Mouse (Mus musculus) forebrain, embryonic 15.5 days (tissue): ENCODE results near the gene Sarm1. TPM values are rescaled to one million over a fixed set of nuclear protein-coding genes. Genes with fewer than 3 reads are reported as not detected.

Experiments used
- ATAC-seq: fragments of 200-750 bp; cut with Nextera tagmentation; replicated peaks from 2 replicates; pipeline ENCODE4 v1.8.0; 2017; ENCODE audit warnings: mild to moderate bottlenecking, moderate TSS enrichment, moderate library complexity
- H3K27ac ChIP-seq: fragments of 300-500 bp; sonication (generic); replicated peaks from 2 replicates; pipeline ENCODE4 v1.5.1; 2015; ENCODE audit warnings: mild to moderate bottlenecking, inconsistent platforms
- H3K27me3 ChIP-seq: fragments of 300-500 bp; sonication (generic); 2 replicates; pipeline ENCODE4 v1.6.1; 2015; ENCODE audit warnings: inconsistent platforms
- H3K36me3 ChIP-seq: fragments of 300-500 bp; sonication (generic); 2 replicates; pipeline ENCODE4 v1.6.1; 2015; ENCODE audit warnings: mild to moderate bottlenecking, inconsistent platforms
- H3K4me1 ChIP-seq: fragments of 300-500 bp; sonication (generic); 2 replicates; pipeline ENCODE4 v1.6.1; 2015; ENCODE audit warnings: inconsistent platforms
- H3K4me2 ChIP-seq: fragments of 300-500 bp; sonication (generic); replicated peaks from 2 replicates; pipeline ENCODE4 v1.6.1; 2015; ENCODE audit warnings: mild to moderate bottlenecking, inconsistent platforms
- H3K4me3 ChIP-seq: fragments of 300-500 bp; sonication (generic); 2 replicates; pipeline ENCODE4 v1.5.1; 2015; ENCODE audit warnings: mild to moderate bottlenecking, inconsistent platforms
- H3K9ac ChIP-seq: fragments of 300-500 bp; sonication (generic); replicated peaks from 2 replicates; pipeline ENCODE4 v1.6.1; 2015; ENCODE audit warnings: mild to moderate bottlenecking, inconsistent platforms
- H3K9me3 ChIP-seq: fragments of 300-500 bp; sonication (generic); 2 replicates; pipeline ENCODE4 v1.6.1; 2016; ENCODE audit warnings: inconsistent platforms
- WGBS: fragments of 180-500 bp; shearing (Covaris S2); methylation state at CpG from one replicate; pipeline ENCODE4 v1.1.7; 2015; ENCODE audit warnings: mixed read lengths; 5-methylcytosine and 5-hydroxymethylcytosine counted together
- polyA plus RNA-seq: library from polyadenylated mRNA; unstranded; fragments of >200 nt; fragmentation: Nextera tagmentation; extraction: Ambion mirVana; gene quantifications from 2 replicates; pipeline ENCODE4 v1.2.1, GENCODE M21; 2015

Sarm1 gene
- polyA plus RNA-seq, 1 experiment from 2014 or later, result 48.3 TPM

DNA sequence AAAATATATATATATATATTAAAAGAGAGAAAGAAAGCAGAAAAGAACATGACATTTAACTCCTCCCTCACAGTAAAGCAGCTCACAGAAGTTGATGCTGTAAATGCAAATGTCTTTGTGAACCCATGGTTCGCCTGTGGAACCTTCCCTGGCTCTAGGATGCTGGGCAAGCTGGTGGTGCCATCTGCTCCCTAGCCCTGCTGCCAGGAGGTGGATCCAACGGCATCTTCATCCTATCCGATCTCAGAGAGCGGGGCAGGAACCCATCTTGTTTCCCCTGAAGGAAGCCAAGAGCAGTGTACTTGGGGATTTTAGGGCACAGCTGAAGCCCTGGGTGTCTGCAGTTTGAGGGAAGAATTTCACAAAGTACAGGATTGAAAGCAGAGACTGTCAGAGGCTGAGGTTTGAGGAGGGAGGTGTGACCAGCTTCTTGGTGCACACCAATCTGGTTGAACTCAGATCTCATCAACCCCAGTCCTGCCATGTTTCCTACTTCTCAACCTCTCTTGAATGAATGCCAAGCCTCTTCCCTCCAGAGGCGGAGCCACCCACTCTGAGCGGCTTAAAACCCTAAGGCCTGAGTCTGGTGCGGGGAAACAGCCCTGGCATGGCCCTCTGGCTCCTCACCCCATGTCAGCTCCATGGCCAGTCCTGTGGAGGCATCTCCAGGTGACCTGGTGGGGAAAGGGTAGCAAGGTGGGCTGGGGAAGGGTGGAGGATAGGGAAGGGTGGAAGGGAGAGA, 5.5 kb upstream of the Sarm1 start, which contains the start of gene Sebox:
TSS of gene Sebox (plus strand) at position 539 of the 742 bp plus-strand sequence.
- Histone ChIP-seq H3K27me3 (no peaks in the 10 kb centered on the region), H3K36me3 (peaks cover 17% of the 10 kb centered on the region), H3K4me1 (peaks cover 13% of the 10 kb centered on the region), H3K9me3 (no peaks in the 10 kb centered on the region), H3K4me3 (no peak within 1 kb of the TSS), H3K27ac (peak within 1 kb of the TSS; percentile 60; the same call in 1 of the 2 replicates), H3K4me2 (no peak within 1 kb of the TSS), H3K9ac (no peak within 1 kb of the TSS)
- no peak; the same call in 1 of the 2 replicates for ATAC-seq
- 56% methylated on average over 7 of the region's 7 CpGs for WGBS

DNA sequence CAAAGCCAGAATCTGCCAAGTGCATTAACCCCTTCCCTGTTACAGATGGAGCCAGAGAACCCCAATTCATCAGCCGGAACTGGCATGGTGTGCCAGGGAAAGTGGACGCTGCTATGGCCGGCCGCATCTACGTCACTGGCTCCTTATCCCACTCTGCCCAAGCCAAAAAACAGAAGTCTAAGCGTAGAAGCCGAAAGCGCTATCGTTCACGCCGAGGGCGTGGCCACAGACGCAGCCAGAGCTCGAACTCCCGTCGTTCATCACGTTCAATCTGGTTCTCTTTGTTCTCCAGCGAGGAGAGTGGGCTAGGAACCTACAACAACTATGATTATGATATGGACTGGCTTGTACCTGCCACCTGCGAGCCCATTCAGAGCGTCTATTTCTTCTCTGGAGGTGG, 4.0 kb upstream of the Sarm1 start:
- Histone ChIP-seq H3K4me1 (peaks cover 18% of the 10 kb centered on the region), H3K9ac (no peak overlapping the region), H3K27me3 (no peaks in the 10 kb centered on the region), H3K9me3 (no peaks in the 10 kb centered on the region), H3K27ac (no peak overlapping the region), H3K4me3 (no peak overlapping the region), H3K4me2 (no peak overlapping the region), H3K36me3 (peaks cover 3% of the 10 kb centered on the region; the same call in 1 of the 2 replicates)
- ATAC-seq, result no peak
- 79% methylated on average over 20 of the region's 20 CpGs for WGBS

DNA sequence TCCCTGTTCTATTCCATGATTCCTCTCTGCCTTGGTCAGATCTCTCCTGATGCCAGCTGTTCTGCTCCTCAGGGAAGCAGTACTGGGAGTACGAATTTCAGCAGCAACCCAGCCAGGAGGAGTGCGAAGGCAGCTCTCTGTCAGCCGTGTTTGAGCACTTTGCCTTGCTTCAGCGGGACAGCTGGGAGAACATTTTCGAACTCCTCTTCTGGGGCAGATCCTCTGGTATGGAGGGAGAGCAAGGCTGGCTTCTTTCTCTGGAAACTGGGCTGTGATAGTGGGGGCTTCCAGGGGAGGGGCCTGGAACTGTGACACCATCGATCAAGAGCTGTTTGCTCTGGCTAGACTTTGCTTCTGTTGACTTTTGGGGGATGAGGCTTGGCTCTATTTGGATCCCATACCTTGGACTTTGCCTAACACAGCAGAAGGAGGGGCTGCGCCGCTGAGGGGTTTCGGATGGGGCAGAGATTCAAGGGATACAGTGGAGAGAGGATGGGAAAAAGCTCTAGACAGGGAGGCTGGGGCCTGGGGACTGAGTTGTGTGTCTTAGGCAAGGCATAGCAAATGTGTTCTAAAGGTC, 3.2 kb upstream of the Sarm1 start:
- H3K4me3 ChIP-seq, result no peak overlapping the region
- no peak for ATAC-seq
- H3K36me3 ChIP-seq, result no peaks in the 10 kb centered on the region
- H3K9ac ChIP-seq, result no peak overlapping the region
- H3K27me3 ChIP-seq, result no peaks in the 10 kb centered on the region
- WGBS, result 85% methylated on average over 9 of the region's 9 CpGs
- H3K9me3 ChIP-seq, result no peaks in the 10 kb centered on the region
- H3K27ac ChIP-seq, result no peak overlapping the region
- H3K4me2 ChIP-seq, result no peak overlapping the region
- peaks cover 26% of the 10 kb centered on the region for H3K4me1 ChIP-seq

DNA sequence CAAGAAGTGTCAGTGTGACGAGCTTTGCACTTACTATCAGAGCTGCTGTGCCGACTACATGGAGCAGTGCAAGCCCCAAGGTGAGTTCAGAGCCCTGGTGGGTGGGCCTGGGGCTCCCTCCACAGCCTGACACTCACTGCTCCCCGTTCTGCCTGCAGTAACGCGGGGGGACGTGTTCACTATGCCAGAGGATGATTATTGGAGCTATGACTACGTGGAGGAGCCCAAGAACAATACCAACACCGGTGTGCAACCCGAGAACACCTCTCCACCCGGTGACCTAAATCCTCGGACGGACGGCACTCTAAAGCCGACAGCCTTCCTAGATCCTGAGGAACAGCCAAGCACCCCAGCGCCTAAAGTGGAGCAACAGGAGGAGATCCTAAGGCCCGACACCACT, 2.0 kb upstream of the Sarm1 start:
- no peaks in the 10 kb centered on the region for H3K27me3 ChIP-seq
- H3K4me3 ChIP-seq, result peak overlapping the region; percentile 6; the same call in 1 of the 2 replicates
- peaks cover 38% of the 10 kb centered on the region for H3K4me1 ChIP-seq
- H3K4me2 ChIP-seq, result no peak overlapping the region
- H3K9me3 ChIP-seq, result no peaks in the 10 kb centered on the region
- 52% methylated on average over 16 of the region's 16 CpGs for WGBS
- ATAC-seq, result no peak
- H3K9ac ChIP-seq, result no peak overlapping the region
- H3K36me3 ChIP-seq, result no peaks in the 10 kb centered on the region
- H3K27ac ChIP-seq, result no peak overlapping the region

DNA sequence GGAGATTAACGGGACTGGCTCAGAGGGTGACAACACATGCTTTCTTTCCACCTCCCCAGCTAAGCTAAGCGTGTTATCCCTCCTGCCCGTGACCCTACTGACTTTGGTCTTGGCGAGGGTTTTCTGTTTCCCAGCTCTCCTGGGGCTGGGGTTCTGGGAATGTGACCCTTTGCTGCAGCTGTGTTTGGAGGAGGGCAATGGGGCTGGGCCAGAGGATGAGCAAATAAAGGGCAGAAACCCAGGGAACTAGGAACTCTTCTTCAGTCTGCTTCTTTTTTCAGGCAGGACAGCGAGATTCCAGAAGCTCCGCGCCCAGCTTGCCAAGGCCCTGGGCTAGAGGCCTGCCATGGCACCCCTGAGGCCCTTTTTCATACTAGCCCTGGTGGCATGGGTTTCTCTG, 1.4 kb upstream of the Sarm1 start, which contains the start of gene Vtn:
TSS of gene Vtn (plus strand) at position 88 of the 400 bp plus-strand sequence.
- no peaks in the 10 kb centered on the region for H3K36me3 ChIP-seq
- 64% methylated on average over 7 of the region's 7 CpGs for WGBS
- H3K9ac ChIP-seq, result peak within 1 kb of the TSS; percentile 61
- peak within 1 kb of the TSS; percentile 56 for H3K4me2 ChIP-seq
- H3K27me3 ChIP-seq, result no peaks in the 10 kb centered on the region
- no peaks in the 10 kb centered on the region for H3K9me3 ChIP-seq
- H3K27ac ChIP-seq, result peak within 1 kb of the TSS; percentile 96
- ATAC-seq, result no peak
- peak within 1 kb of the TSS; percentile 92 for H3K4me3 ChIP-seq
- H3K4me1 ChIP-seq, result peaks cover 38% of the 10 kb centered on the region

DNA sequence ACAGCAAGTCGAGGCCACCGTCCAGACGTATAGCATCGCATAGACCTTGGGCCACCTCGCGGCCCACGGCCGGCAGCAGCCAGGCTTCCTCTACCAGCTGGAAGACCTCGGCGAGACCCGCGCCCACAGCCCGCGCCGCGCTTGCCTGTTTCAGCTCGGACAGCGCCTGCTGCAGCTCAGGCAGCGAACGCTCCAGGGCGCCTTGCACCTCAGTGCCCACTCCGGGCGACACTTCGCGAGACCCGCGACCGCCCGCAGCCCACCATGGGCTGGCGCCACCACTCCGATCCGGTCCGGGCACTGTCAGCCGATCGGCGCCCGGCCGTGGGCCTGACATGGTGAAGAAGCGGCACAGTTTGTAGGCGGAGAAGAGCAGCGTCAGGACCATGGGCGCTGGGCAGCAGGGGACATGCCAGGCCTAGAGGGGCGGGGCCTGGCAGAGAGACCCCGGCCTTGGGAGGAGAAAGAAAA, 448 bp downstream of the Sarm1 start:
- under 1% methylated on average over 44 of the region's 44 CpGs for WGBS

DNA sequence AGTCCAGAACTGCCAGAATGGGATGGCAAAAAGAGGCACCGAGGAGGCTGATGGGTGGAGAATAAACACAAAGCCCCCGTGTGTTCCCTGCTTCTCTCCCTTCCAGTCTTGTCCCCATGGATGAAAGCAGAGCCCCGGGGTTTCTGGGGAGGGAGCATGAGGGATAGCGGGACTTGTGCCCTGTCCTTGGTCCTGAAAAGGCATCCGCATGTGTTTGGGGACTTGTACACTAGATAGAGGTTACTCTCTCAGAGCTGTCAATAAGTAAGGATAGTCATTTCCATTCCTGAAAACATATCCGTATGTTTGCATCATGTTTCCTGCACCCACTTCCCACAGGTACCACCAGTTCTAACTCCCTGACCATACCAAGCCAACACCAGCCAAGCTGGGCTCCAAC, 1.6 kb downstream of the Sarm1 start:
- H3K9me3 ChIP-seq, result no peaks in the 10 kb centered on the region
- H3K9ac ChIP-seq, result peak overlapping the region; percentile 96; the same call in 1 of the 2 replicates
- no peak overlapping the region for H3K27ac ChIP-seq
- H3K4me3 ChIP-seq, result peak overlapping the region; percentile 92
- no peak for ATAC-seq
- peak overlapping the region; percentile 56 for H3K4me2 ChIP-seq
- H3K27me3 ChIP-seq, result 0 out of 2 replicates have a peak, but pooled peaks cover 5% of the 10 kb centered on the region
- no peaks in the 10 kb centered on the region for H3K36me3 ChIP-seq
- WGBS, result 8% methylated on average over 6 of the region's 6 CpGs
- peaks cover 34% of the 10 kb centered on the region for H3K4me1 ChIP-seq

More for the DNA sequence above, 448 bp downstream of the Sarm1 start:
- H3K4me2 ChIP-seq, result peak overlapping the region; percentile 56
- no peaks in the 10 kb centered on the region for H3K36me3 ChIP-seq
- peak; percentile 76 for ATAC-seq
- peaks cover 30% of the 10 kb centered on the region for H3K4me1 ChIP-seq
- no peaks in the 10 kb centered on the region for H3K27me3 ChIP-seq
- H3K4me3 ChIP-seq, result peak overlapping the region; percentile 92
- H3K9me3 ChIP-seq, result no peaks in the 10 kb centered on the region
- peak overlapping the region; percentile 96 for H3K9ac ChIP-seq
- H3K27ac ChIP-seq, result peak overlapping the region; percentile 96

DNA sequence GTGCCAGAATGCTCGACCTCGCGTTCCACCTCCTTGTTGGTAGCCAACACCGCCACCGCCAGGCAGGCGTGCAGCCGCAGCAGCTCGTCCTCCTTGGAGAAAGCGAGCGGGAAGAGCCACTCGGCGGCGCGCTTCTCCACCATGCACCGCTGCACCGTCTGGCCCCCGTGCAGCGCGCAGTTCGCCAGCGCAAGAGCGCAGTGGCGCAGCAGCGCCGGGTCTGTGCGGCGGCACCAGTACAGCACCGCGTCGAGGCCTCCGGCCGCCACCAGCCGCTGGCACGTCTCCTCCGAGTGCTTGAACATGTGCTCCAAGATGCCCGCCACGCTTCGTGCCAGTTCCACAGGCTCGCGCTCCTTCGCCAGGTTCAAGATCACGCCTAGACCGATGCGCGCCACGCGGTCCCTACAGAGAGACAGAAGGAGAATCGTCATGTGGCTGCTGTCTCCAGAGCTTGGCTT, 6.7 kb downstream of the Sarm1 start:
- WGBS, result 5% methylated on average over 48 of the region's 48 CpGs
- Histone ChIP-seq H3K36me3 (peaks cover 16% of the 10 kb centered on the region), H3K4me3 (peak overlapping the region; percentile 23), H3K9ac (peak overlapping the region; percentile 30; the same call in 1 of the 2 replicates), H3K4me1 (peaks cover 24% of the 10 kb centered on the region), H3K4me2 (peak overlapping the region; percentile 51), H3K9me3 (no peaks in the 10 kb centered on the region), H3K27me3 (peaks cover 12% of the 10 kb centered on the region; the same call in 1 of the 2 replicates), H3K27ac (no peak overlapping the region)
- peak; percentile 84 for ATAC-seq

DNA sequence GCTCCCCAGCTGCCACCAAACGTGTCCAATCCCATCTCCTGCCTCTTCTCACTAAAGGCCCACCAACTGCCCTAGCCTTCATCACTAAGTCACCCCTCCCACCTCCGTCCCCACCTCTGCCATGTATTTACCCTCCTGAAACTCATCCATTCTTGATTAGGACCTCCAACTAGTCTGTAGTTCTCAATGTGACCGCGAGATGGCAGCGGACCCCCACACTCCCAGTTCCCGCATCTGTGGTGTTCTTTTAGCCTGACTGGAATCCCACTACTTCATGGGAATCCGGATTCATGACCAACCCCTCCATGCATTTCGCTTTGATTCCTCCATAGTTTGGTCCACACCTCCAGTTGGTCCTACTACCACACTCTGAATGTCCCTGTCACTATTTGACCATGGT, 9.4 kb downstream of the Sarm1 start:
- 3% methylated on average over 8 of the region's 8 CpGs for WGBS
- H3K9ac ChIP-seq, result no peak overlapping the region
- peaks cover 11% of the 10 kb centered on the region for H3K4me1 ChIP-seq
- ATAC-seq, result no peak
- H3K36me3 ChIP-seq, result peaks cover 33% of the 10 kb centered on the region
- H3K4me2 ChIP-seq, result no peak overlapping the region
- no peaks in the 10 kb centered on the region for H3K9me3 ChIP-seq
- peaks cover 12% of the 10 kb centered on the region; the same call in 1 of the 2 replicates for H3K27me3 ChIP-seq
- H3K4me3 ChIP-seq, result no peak overlapping the region
- no peak overlapping the region for H3K27ac ChIP-seq

DNA sequence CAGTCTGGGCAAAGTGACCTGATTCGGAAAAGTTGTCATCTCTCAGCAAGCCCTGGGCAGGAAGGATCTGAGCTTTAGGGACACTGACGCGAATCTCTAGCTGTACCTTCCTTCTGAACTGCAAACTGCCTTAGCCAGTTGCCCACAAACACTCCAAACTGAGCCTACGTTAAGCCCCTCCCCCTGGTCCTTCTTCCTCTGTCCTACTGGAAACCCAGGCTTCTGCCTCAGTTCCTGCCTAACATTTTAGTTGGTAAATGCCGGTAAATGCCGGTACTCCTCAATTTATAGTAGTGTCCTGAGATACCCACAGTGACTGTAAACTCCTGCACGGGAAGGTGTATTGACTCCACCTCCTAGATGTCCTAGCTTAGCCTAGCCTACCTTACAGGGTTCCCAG, 13.9 kb downstream of the Sarm1 start:
- Histone ChIP-seq H3K4me3 (no peak overlapping the region), H3K4me2 (no peak overlapping the region), H3K27ac (no peak overlapping the region), H3K9me3 (no peaks in the 10 kb centered on the region), H3K27me3 (no peaks in the 10 kb centered on the region), H3K9ac (no peak overlapping the region), H3K4me1 (no peaks in the 10 kb centered on the region), H3K36me3 (peaks cover 64% of the 10 kb centered on the region)
- 68% methylated on average over 7 of the region's 7 CpGs for WGBS
- ATAC-seq, result no peak

DNA sequence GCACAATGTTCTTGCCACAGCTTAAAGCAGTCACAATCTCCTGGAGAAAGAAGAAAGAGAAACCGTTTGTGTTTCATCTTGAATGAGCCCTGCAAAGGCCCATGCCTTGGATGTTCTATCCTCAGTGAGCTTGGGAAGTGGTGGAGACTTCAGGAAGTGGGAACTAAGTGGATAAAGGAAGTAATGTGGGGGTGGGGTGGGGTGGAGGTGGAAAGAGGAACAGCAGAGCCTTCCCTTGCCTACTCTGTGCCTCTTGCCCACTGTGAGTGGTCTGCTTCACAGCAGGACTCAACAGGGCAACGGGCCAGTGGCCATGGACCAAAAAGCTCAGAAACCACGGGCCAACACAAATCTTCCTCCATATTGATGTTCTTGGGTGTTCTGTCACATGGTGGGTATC, 22.3 kb downstream of the Sarm1 start:
- Histone ChIP-seq H3K9ac (no peak overlapping the region), H3K27ac (no peak overlapping the region), H3K36me3 (peaks cover 11% of the 10 kb centered on the region), H3K9me3 (no peaks in the 10 kb centered on the region), H3K27me3 (no peaks in the 10 kb centered on the region), H3K4me2 (no peak overlapping the region), H3K4me1 (no peaks in the 10 kb centered on the region), H3K4me3 (no peak overlapping the region)
- ATAC-seq, result no peak
- 87% methylated on average over 3 of the region's 3 CpGs for WGBS
